Mouse (Mus musculus) adrenal gland, adult (tissue): ENCODE data around the gene Rp9.
"Not testable (repeated sequence)": the region's sequence is repeated elsewhere in the genome, so short reads cannot be mapped to it uniquely, and the experiment has no call there.

Experiments
- DNase-seq, 2 experiments: peaks; one replicate each; pipeline ENCODE4 v3.0.0; 2022 to 2023; ENCODE audit warnings: low spot score in 1 of 2; ENCODE audit not compliant: inconsistent age in 2 of 2

Gene Rp9

DNA sequence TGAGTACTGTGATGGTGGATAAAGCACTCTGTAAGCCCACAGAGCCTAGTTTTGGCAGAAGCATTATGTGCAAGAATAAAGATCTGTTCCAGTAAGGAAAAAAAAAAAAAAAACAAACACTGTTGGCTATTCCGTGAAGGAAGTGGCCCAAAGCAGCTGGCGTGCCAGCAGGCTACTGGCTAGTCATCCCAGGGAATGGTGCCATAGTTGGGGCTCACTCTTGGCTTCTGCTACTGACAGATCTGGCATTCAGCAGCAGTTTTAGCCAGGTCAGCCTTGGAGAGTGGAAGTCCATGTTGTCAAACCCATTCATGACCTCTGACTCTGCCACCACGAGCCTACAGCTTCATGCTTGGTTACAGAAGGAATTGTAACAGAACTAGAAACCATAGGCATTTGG, 7.6 kb downstream of the Rp9 start:
- peak in 1 of 2 experiments; percentile 71 for DNase-seq

DNA sequence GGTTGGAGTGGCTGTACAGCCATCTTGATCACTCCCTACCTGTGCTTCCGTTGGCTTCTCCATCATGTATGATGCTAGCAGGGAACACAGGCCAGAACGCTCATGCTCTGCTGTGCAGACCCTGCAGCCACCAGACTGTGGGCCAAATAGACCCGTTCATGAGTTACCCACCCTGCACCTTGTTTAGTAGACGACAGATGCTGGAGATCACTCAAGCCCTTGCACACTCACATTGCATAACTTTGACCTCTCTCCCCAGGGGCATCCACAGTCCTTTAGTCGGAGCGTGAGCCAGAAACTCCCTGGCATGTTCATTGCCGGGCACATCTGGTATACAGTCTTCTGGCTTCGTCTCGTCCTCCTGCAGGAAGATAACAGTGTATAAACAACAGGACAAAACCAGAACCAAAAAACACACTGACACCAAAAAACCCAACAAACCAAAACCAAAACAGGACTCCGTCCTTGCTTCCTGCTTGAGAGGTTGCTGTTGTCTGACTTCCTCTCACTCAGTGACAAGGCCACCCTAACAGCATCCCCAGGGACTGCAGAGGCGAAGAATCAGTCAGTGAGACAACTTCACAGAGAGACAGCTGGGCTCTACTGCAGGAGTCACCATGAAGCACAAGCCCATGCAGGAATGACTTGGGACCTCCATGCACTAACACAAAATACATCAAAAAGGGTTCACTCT, 12.3 kb downstream of the Rp9 start:
- DNase-seq = peak in 1 of 2 experiments; percentile 34

DNA sequence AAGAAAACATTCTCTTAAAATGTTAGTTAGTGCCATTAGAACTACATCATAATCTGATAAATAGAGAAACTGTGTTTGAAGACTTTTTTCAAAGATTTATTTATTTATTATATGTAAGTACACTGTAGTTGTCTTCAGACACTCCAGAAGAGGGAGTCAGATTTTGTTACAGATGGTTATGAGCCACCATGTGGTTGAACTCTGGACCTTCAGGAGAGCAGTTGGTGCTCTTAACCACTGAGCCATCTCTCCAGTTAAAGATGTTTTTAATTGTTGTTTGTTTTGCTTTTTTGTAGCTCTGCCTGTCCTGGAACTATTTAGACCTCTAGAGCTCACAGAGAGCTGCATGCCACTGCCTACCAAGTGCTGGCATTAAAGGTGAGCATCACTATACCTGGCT, 14.5 kb downstream of the Rp9 start:
- DNase-seq = no peak

DNA sequence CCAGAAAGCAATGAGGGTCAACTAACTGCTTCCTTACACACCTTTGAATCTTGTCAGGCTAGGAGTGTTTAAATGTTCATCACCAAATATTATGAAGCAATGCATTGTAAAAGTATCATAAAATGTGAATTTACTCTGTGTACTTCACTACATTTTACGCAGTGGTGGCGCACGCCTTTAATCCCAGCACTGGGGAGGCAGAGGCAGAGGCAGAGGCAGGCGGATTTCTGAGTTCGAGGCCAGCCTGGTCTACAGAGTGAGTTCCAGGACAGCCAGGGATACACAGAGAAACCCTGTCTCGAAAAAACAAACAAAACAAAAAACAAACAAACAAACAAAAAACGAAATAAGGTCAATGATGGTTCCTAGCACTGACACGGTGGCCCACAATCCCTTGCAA, 15.6 kb downstream of the Rp9 start, which contains the start of gene Gm17545:
TSS of gene Gm17545 (plus strand) at position 301 of the 400 bp plus-strand sequence.
- not testable (repeated sequence) for DNase-seq

DNA sequence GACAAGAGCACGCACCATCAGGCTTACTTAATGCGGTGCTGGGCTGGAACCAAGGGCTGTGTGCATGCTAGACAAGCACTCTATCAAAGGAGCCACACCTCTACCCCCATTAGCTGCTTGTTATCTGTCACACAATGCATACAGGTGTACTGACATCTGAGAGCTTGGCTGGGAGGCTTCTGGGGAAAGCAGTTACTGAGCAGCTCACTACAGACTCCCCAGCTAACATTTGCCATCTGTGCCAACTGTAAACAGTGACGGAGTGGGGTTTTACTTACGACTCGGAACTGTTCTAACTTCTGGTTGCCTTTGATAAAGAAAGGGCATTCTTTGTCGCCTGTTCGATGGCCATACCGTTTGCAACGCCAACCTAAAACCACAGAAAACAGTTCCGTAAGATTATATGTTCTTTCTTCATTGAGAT, 16.0 kb downstream of the Rp9 start:
- DNase-seq = no peak

DNA sequence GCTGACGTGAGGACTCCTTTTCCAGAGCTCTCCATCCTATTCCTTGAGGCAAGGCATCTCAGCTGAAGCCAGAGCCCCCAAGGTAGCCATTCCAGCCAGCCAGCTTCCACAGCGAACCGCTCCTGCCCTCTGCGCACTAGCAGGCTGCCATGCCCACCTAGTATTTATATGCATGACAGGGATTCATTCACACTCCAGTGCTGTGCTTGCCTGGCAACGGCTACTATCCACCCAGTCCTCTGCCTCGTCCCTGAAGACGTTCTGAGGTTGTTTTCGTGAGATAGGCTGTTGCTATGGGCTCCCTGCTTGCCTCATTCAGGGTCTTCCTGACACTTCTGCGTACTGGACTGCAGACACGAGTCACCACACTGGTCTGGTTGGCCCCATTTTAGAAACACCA, 16.8 kb downstream of the Rp9 start:
- DNase-seq = no peak

DNA sequence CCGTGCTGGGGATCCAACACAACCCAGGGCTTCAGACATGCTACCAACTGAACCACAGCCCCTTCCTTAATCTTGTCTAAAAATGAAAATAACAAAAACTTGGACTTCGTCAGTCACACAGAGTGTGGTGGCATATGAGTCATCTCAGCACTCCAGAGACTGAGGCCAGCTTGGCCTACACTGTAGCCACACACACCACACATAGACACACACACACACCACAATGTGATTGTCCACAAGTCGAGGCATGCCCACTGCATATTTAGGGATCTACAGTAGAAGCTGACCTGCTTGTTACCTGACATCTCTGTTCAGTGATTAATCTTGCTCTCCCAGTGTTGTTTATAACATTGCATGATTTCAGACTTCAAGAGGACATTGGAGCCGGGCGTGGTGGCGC, 20.3 kb downstream of the Rp9 start:
- peak; percentile 27 to 66 for DNase-seq

DNA sequence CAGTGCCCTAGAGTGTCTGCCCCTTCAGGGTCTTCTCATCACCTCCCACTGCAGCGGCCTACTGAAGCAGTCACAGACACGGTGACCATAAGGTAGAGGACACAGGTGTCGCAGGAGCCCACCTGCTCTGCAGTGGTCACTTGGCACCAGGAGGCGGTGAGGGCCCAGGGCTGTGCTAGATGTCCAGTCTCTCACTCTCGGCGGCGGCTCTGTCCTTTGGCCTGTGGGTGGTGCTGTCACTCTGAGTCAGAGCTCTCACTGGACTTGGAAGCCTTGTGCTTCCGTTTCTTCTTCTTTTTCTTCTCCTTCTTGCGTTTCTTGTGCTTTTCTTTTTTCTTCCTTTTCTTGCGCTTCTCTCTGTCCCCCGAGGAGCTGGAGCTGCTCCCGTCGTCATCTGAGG, 21.1 kb downstream of the Rp9 start:
- DNase-seq = peak in 1 of 2 experiments; percentile 37

DNA sequence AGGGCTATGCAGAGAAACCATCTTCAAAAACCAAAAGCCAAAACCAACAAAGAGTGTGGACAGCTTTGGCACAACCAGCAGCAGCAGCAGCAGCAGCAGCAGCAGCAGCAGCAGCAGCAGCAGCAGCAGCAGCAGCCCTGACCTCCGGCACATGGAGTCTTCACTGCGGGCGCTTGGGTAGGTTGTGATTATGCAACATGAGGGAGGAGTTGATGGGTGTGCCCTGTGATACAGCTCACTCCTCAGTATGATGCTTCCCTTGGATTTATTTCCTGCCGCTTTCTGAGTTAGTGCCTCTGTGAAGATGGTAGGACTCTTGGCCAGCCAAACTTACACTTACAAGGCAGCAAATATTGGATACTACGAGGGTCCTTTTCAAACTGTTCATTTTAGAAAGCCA, 22.3 kb downstream of the Rp9 start:
- DNase-seq = peak; percentile 48 to 51

DNA sequence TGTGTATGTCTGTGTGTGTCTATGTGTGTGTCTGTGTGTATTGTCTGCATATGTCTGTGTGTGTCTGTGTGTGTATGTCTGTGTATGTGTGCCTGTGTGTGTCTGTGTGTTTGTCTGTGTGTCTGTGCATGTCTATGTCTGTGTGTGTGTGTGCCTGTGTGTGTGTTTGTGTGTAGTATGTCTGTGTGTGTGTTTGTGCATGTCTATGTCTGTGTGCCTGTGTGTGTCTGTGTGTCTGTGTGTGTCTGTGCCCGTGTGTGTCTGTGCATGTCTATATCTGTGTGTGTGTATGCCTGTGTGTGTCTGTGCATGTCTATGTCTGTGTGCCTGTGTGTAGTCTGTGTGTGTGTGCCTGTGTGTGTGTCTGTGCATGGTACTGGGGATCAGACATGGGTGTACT, 24.4 kb downstream of the Rp9 start:
- no peak for DNase-seq

DNA sequence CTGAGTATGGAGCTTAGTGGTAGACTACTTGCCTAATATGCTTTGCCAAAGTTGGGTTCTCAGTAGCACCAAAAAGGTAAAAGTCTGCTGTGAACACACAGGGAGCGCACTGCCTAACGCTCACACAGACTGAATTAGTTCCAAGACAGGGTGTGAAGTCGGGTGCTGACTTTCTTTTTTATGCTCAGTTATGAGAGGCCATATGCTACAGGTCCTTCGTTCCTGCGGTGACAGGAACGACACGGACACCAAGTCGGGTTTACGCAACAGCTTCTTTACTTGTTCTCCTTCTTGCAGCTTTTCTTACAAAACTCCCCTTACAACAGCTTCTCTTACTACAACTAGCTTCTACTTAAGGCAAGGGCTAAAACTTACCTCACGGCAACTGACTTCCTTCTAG, 26.4 kb downstream of the Rp9 start:
- DNase-seq = no peak

DNA sequence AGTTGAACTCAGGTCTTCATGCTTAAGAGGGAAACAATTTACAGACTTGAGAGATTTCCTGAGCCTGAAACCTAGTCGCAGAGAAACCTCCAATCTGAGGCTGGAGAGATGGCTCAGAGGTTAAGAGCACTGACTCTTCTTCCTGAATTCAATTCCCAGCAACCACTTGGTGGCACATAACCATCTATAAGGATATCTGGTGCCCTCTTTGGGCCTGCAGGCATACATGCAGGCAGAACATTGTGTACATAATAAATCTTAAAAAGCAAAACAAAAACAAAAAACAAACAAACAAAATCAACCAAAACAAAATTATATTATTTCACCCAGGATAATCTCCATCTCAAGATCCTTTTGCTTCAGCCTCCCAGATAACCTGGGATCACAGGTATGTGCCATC, 30.7 kb downstream of the Rp9 start:
- DNase-seq = no peak

DNA sequence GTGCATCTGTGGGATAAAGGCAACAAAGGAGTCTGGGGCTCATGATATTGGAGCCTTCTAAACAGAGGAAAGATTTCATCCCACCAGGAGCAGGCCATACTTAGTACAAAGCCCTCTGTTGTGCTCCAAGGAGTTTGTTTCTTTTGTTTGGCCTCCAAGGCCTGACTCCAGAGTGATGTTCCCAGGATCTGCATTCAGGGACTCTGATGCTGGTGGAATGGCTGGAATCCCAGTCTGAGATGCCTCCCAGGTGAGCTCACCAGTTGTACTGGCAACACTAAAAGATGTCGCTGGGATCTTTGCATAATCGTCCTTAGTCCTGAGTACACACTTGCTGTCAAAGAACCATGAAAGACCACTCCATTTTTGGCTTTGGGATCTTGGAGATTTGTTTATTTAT, 35.4 kb downstream of the Rp9 start:
- no peak for DNase-seq

DNA sequence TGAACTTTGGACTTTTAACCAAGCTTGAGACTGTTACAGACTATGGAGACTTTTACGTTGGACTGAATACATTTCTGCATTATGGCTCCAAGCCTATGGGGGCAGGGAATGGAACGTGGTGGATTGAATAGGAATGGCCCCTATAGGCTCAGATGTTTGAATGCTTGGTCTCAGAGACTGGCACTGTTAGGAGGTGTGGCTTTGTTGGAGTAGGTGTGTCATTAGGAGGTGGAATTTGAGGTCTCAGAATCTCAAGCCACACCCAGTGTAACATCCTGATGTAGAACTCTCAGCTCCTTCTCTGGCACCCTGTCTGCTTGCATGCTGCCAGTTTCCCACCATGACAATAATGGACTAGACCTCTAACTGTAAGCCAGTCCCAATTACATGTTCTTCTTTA, 36.3 kb downstream of the Rp9 start:
- no peak for DNase-seq

DNA sequence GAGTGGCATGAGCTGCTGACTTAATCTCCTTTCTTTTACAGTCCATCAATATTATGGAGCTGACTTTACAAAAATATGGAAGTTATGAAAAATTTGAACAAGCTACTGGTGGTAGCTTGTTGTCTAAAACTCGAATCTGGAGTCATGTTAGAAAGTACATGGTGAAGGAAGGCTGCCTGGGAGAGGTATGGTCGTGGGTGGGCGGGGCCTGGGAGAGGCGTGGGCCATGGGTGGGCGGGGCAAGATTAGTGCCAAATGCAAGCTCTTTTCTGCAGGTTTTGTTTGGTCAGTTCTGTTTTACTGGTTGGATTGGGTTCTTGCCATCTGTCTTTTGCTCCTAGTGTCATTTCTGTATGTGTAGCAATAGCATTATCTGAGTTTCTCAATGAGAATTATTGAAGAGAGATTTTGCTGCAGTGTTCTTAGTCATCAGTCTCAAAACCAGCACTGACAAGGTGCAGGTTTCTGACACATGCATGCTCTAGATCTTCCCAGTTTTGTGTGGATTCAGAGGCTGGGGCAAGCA, 39.2 kb downstream of the Rp9 start:
- DNase-seq = no peak

DNA sequence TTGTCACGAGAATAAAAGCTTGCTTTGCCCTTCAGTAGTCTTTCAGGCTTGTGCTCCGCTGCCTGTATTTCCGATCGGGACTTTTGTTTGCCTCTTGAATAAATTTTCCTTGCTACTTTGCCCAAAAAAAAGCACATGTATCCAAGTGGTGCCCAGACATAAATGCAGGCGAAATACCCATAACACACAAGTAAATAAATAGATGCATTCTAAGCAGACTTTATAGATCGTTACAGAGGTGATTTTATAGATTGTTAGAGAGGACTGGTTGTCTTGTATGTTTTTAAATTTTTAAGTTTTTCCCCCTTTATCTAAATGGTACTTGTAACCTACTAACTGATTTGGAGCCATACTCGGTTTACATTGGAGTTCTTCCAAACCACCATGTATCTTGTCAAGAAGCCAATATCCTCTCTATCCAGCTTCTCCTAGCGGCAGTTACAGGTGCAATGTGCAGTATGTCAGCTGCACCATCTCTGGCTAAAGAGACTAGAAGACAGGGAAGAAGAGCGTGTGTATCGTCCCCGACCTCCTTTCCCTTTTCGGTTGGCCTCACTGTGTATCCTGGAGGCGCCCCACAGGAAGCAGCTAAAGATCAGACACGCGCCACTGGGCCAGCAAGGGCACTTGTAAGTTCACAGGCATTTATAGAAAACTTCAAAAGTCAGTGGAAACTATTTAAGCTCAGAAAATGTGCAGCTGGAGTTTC, 39.9 kb downstream of the Rp9 start:
- peak in 1 of 2 experiments; percentile 55 for DNase-seq

DNA sequence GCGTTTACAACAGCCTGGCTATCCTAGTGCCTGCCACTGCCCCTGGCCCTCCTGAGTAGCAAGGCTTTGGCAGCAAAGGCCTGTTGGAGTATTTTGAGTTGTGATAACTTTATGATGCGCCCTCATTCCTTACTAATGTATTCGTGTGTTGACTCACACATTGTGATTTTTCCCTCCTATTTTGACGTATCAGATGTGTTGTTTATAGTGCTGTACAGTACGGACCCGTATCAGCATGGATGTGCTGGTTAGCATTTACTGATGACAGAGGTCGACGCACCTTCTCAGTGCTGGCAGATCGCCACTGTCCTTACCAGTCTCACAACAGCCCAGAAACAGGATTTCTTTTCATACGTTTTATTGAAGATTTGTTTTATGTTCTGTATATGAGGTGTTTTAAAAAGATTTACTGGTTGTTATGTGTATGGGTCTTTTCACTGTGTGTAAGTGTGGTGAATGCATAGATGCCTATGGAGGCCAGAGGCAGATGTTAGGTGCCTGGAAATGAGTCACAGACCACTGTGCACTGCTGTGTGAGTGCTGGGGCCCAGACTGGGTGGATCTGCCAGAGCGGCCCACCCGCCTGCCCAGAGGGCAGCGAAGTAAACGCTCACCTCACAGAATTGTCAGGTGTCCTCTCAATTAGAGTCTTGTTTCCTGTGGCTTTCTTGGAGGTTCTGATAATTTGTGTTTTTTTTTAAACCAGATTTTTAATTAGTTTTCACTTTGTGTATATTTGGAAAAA, 40.7 kb downstream of the Rp9 start:
- no peak for DNase-seq

DNA sequence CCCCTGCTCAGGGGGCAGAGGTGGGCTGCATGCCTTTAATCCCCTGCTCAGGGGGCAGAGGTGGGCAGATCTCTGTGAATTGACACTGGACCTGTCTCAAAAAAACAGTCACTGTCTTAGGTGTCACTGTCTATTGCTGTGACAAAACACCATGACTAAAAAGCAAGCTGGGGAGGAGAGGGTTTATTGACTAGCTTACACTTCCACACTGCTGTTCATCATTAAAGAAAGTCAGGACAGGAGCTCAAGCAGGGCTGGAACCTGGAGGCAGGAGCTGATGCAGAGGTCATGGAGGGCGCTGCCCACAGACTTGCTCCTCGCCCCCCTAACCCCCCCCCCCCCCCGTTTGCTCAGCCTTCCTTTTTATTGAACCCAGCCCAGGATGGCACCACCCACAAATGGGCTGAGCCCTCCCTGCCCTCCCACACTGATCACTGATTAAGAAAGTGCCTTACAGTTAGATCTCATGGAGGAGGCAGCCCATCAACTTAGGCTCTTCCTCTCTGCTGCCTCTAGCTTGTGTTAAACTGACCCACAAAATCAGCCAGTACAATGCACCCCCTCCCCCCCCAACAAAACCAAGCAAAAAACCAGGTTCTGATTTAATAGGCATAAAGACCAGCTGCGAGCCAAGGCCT, 41.4 kb downstream of the Rp9 start:
- DNase-seq = no peak

DNA sequence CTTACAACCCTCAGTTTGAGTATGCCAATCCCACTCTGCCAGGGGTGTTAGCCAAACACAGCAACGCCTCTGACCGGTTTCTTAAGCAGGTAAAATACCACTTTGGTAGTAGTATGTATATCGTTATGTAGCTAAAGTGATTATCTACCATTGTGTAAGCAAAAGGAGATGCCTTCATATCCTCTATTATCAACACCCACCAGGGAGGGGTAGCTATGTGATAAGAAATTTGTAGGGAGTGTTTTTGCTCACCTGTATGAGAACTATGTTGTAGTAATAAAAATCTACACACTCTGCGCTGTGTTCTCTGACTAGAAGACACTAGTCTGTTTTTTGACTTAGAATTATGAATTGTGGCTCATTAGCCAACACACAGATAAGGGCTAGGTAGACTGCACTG, 44.8 kb downstream of the Rp9 start:
- DNase-seq = no peak

DNA sequence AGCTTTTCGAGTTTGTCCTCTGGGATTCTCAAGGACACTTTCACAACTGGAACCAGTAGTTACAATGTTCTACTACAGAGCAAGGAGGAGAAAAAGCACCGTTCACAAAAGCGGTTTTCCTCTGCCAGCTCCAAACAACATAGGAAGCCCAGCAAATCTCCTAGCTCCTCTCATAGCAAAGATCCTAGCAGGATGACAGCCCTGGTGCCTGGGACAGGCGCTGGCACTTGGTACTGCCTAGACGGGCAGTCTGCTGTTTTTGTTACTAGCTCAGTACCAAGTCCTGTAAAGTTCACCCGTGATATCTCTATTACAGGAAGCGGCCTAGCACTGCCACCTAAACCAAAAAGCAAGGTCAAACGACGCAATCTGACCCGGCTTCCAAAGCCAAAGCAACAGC, 45.3 kb downstream of the Rp9 start:
- peak; percentile 46 to 77 for DNase-seq

DNA sequence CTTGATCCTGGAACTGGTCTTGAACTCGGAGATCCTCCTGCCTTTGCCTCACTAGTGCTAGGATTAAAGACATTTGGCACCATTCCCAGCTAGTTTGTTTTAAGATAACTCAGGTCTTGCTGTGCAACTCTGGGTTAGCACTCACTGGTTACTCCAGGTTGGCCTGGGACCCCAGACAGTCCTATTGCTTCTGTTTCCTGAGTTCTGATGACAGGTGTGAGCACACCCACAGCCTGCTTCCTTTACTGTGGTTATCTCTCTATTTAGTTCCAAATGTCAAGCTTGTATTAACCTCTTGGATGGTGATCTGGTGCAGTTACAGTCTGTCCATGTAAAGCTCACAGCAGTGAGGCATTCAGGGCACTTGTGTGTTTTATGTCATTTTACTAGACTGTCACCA, 46.0 kb downstream of the Rp9 start:
- peak in 1 of 2 experiments; percentile 35 for DNase-seq
